Mouse (Mus musculus) liver, embryonic 14.5 days (tissue): ENCODE measurements around the gene Med4. TPM values are rescaled to one million over a fixed set of nuclear protein-coding genes. Genes with fewer than 3 reads are reported as not detected.

Experiments used
- ATAC-seq: fragments of 200-750 bp; cut with Nextera tagmentation; 2 replicates; pipeline ENCODE4 v1.8.0; 2017; ENCODE audit warnings: moderate number of reproducible peaks, mild to moderate bottlenecking, moderate library complexity; ENCODE audit not compliant: insufficient read depth
- DNase-seq, 3 experiments: peaks; one replicate each; pipeline ENCODE4 v3.0.0-alpha.2; 2012 to 2013; ENCODE audit warnings: low read depth in 3 of 3, low spot score in 3 of 3
- H3K27ac ChIP-seq: fragments of 300-500 bp; sonication (generic); 2 replicates; pipeline ENCODE4 v1.5.1; 2014; ENCODE audit warnings: moderate library complexity, mild to moderate bottlenecking, control low read depth, inconsistent platforms
- H3K27me3 ChIP-seq: fragments of 300-500 bp; sonication (generic); 2 replicates; pipeline ENCODE4 v1.6.1; 2014; ENCODE audit warnings: mild to moderate bottlenecking, low read length, moderate library complexity; ENCODE audit not compliant: control insufficient read depth, insufficient read depth
- H3K36me3 ChIP-seq: fragments of 300-500 bp; sonication (generic); replicated peaks from 2 replicates; pipeline ENCODE4 v1.6.1; 2014; ENCODE audit warnings: low read depth; ENCODE audit not compliant: control insufficient read depth, insufficient read depth
- H3K4me1 ChIP-seq, 2 experiments: fragments of 200-500 bp in 1 of 2; fragments of 300-500 bp in 1 of 2; sonication (generic) in 1 of 2; replicated peaks; 2 replicates each; pipeline ENCODE4 v1.6.1; 2012 to 2014; ENCODE audit warnings: antibody characterized with exemption in 1 of 2, inconsistent platforms in 1 of 2, low read length in 1 of 2; ENCODE audit not compliant: control insufficient read depth in 2 of 2, insufficient read depth in 2 of 2
- H3K4me2 ChIP-seq: fragments of 300-500 bp; sonication (generic); 2 replicates; pipeline ENCODE4 v1.6.1; 2014; ENCODE audit warnings: low read depth, mild to moderate bottlenecking, control low read depth, moderate library complexity
- H3K4me3 ChIP-seq, 2 experiments: fragments of 200-500 bp in 1 of 2; fragments of 300-500 bp in 1 of 2; sonication (generic) in 1 of 2; 2 replicates each; pipeline ENCODE4 v1.5.1; 2012 to 2014; ENCODE audit warnings: low read depth in 2 of 2, low read length in 2 of 2, mild to moderate bottlenecking in 2 of 2, control low read depth in 1 of 2, inconsistent platforms in 1 of 2, moderate library complexity in 1 of 2; ENCODE audit not compliant: insufficient read depth in 1 of 2
- H3K9ac ChIP-seq: fragments of 300-500 bp; sonication (generic); replicated peaks from 2 replicates; pipeline ENCODE4 v1.6.1; 2014; ENCODE audit warnings: mild to moderate bottlenecking, control low read depth, moderate library complexity
- H3K9me3 ChIP-seq: fragments of 300-500 bp; sonication (generic); 2 replicates; pipeline ENCODE4 v1.6.1; 2016; ENCODE audit warnings: low read length, mixed read lengths; ENCODE audit not compliant: control insufficient read depth
- CTCF ChIP-seq: IDR thresholded peaks from 2 replicates; pipeline ENCODE4 v1.5.1; 2016; ENCODE audit warnings: antibody characterized with exemption, low read depth, control low read depth
- EP300 ChIP-seq: IDR thresholded peaks from 2 replicates; pipeline ENCODE4 v1.6.1; 2016; ENCODE audit warnings: antibody characterized with exemption, low read depth
- WGBS: fragments of 180-500 bp; shearing (Covaris S2); extraction: QIAGEN DNeasy Blood & Tissue Kit; methylation state at CpG from one replicate; pipeline ENCODE4 v1.1.7; 2014; ENCODE audit not compliant: insufficient replicate concordance; 5-methylcytosine and 5-hydroxymethylcytosine counted together
- polyA plus RNA-seq, 2 experiments: library from polyadenylated mRNA; depleted of rRNA in 1 of 2; stranded (reverse) in 1 of 2; unstranded in 1 of 2; fragments of >200 nt; fragmentation: Nextera tagmentation in 1 of 2; extraction: Ambion mirVana in 1 of 2; gene quantifications; 2 replicates each; pipeline versions ENCODE4 v1.2.1 to v1.2.3; 2012 to 2014

Med4 gene
- polyA plus RNA-seq, 2 experiments: 18.2 to 25.7 TPM

DNA sequence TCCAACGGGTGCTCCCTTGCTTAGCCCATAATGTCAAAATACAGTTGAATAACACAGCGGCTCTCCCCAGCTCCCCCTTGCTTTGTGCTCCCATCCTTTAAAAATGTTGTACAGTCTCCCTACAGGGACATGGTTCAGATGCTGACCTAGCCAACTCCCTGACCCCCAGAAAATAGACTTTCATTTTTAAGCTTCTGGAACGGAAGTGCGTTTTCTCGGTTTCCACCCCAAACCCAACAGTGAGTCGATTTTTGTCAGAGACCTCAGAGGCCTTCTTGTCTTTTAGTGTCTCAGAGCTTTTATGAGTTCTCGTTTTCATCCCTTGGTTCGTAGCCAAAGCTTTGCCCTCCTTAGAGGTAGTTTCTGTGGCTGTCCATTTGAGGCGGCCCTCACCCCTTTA lies 8.5 kb upstream of the Med4 start:
- H3K36me3 ChIP-seq: no peaks in the 10 kb centered on the region
- H3K4me2 ChIP-seq: no peak overlapping the region
- H3K4me3 ChIP-seq: no peak overlapping the region
- H3K9me3 ChIP-seq: no peaks in the 10 kb centered on the region
- 72% methylated on average over 9 of the region's 9 CpGs for WGBS
- no peak overlapping the region for H3K27ac ChIP-seq
- 0 out of 4 replicates have a peak, but pooled peaks cover 0 to 4% of the 10 kb centered on the region in 2 experiments for H3K4me1 ChIP-seq
- no peak for DNase-seq
- no peak for ATAC-seq
- no peak overlapping the region for H3K9ac ChIP-seq
- TF ChIP-seq EP300: no peak
- TF ChIP-seq CTCF: no peak
- no peaks in the 10 kb centered on the region for H3K27me3 ChIP-seq

- ATAC-seq (no peak), DNase-seq (no peak)
- WGBS: 54% methylated on average over 6 of the region's 6 CpGs
- Histone ChIP-seq H3K9ac (no peak overlapping the region), H3K36me3 (no peaks in the 10 kb centered on the region), H3K4me2 (no peak overlapping the region), H3K4me1 (0 out of 4 replicates have a peak, but pooled peaks cover 0 to 6% of the 10 kb centered on the region in 2 experiments), H3K27ac (no peak overlapping the region), H3K4me3 (no peak overlapping the region), H3K27me3 (no peaks in the 10 kb centered on the region), H3K9me3 (no peaks in the 10 kb centered on the region)
- TF ChIP-seq EP300 (no peak), CTCF (no peak)
These were observed 8.1 kb upstream of the Med4 start for GRCm38 (mm10) chr14:73501721-73502120.

GRCm38 (mm10) chr14:73502591-73503184 lies 7.1 kb upstream of the Med4 start:
- no peaks in the 10 kb centered on the region for H3K27me3 ChIP-seq
- H3K4me2 ChIP-seq: no peak overlapping the region
- 40% methylated on average over 7 of the region's 7 CpGs for WGBS
- no peak overlapping the region for H3K4me3 ChIP-seq
- TF ChIP-seq EP300 (no peak), CTCF (no peak)
- H3K9me3 ChIP-seq: no peaks in the 10 kb centered on the region
- H3K27ac ChIP-seq: no peak overlapping the region
- peaks cover 0 to 8% of the 10 kb centered on the region in 2 experiments; a peak in 1 of 4 replicates for H3K4me1 ChIP-seq
- DNase-seq (no peak), ATAC-seq (no peak)
- no peak overlapping the region for H3K9ac ChIP-seq
- H3K36me3 ChIP-seq: no peaks in the 10 kb centered on the region

- H3K9ac ChIP-seq: no peak overlapping the region
- WGBS: 38% methylated on average over 13 of the region's 13 CpGs
- no peak for DNase-seq
These were observed 6.4 kb upstream of the Med4 start for GRCm38 (mm10) chr14:73503237-73503933.

DNA sequence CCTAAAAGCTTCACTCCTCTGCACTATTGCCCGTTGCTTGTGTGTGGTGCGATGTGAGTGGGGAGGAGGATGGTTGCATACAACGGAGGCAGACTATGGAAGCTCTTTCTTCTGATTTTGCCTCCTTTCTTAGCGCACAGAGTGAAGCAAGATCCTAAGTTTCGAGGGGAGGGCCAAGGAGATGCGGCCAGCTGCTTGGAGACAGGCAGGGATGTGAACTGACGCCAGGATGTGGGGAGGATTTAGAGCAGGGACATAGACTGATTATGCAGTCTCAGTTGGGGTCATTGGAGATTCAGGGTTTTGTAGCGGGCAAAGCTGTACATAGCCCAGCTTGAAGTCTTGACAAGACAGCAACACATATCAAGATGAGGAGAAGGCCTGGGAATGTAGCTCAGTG lies 3.5 kb upstream of the Med4 start:
- Histone ChIP-seq H3K9me3 (no peaks in the 10 kb centered on the region), H3K4me2 (no peak overlapping the region), H3K9ac (no peak overlapping the region), H3K27ac (no peak overlapping the region), H3K27me3 (no peaks in the 10 kb centered on the region), H3K4me1 (peaks cover 6 to 20% of the 10 kb centered on the region in 2 experiments), H3K4me3 (no peak overlapping the region), H3K36me3 (no peaks in the 10 kb centered on the region)
- DNase-seq (no peak), ATAC-seq (no peak)
- 53% methylated on average over 8 of the region's 8 CpGs for WGBS
- TF ChIP-seq CTCF: no peak

More at GRCm38 (mm10) chr14:73503237-73503933, 6.4 kb upstream of the Med4 start:
- no peak for TF ChIP-seq EP300
- no peak for TF ChIP-seq CTCF
- no peaks in the 10 kb centered on the region for H3K36me3 ChIP-seq
- peaks cover 0 to 12% of the 10 kb centered on the region in 2 experiments; a peak in 2 of 4 replicates for H3K4me1 ChIP-seq
- no peaks in the 10 kb centered on the region for H3K9me3 ChIP-seq
- no peaks in the 10 kb centered on the region for H3K27me3 ChIP-seq
- no peak for ATAC-seq
- no peak overlapping the region for H3K4me2 ChIP-seq
- no peak overlapping the region for H3K4me3 ChIP-seq
- no peak overlapping the region for H3K27ac ChIP-seq
